8 mouse cellular contexts compared by ENCODE assay signal in genomic region chr15:80254847-80255645, GRCm38 (mm10). TPM values are rescaled to one million over a fixed set of nuclear protein-coding genes. Genes with fewer than 3 reads are reported as not detected.
DNase-seq lines count a peak whose midpoint lies in the region; ATAC-seq and TF ChIP-seq lines count a peak whose summit lies in the region.

Atf4 (plus strand) TSS chr15:80255184.

- H3K4me2 ChIP-seq in embryonic facial prominence, embryonic 15.5 days (replicated peaks) = peak within 1 kb of the TSS; percentile 84
- peak within 1 kb of the TSS; percentile 91 for H3K4me2 ChIP-seq in limb, embryonic 14.5 days (replicated peaks; ENCODE audit: low read depth, low read length, severe bottlenecking)
- peak within 1 kb of the TSS; percentile 95 for H3K4me2 ChIP-seq in midbrain, postnatal 0 days (ENCODE audit: low read depth, low read length, poor library complexity, severe bottlenecking)

- under 1% methylated on average over 62 of the region's 62 CpGs for WGBS in bone marrow, adult 2 months
- 0% methylated on average over 62 of the region's 62 CpGs for WGBS in embryonic facial prominence, embryonic 15.5 days
- under 1% methylated on average over 58 of the region's 62 CpGs for WGBS in limb, embryonic 14.5 days
- under 1% methylated on average over 61 of the region's 62 CpGs for WGBS in midbrain, postnatal 0 days

- H3K4me3 ChIP-seq in bone marrow, adult 2 months (replicated peaks; ENCODE audit: control insufficient read depth, low read depth, low read length) = peak within 1 kb of the TSS; percentile 91
- peak within 1 kb of the TSS; percentile 98 for H3K4me3 ChIP-seq in embryonic facial prominence, embryonic 15.5 days (replicated peaks)
- peak within 1 kb of the TSS; percentile 97 for H3K4me3 ChIP-seq in limb, embryonic 14.5 days (replicated peaks; ENCODE audit: low read length)
- peak within 1 kb of the TSS; percentile 90 for H3K4me3 ChIP-seq in midbrain, postnatal 0 days (ENCODE audit: low read depth, low read length)

- TF ChIP-seq POLR2A in bone marrow, adult 2 months (IDR thresholded peaks at IDR 0.05; ENCODE audit: borderline replicate concordance, control insufficient read depth, low read depth, low read length) = peak; percentile 100
- TF ChIP-seq POLR2A in limb, embryonic 14.5 days (IDR thresholded peaks at IDR 0.05; ENCODE audit: borderline replicate concordance, extremely low read depth, insufficient read depth, insufficient read length) = peak; percentile 100

- peaks cover 1% of the 10 kb centered on the region; the same call in 1 of the 2 replicates for H3K4me1 ChIP-seq in bone marrow, adult 2 months (ENCODE audit: control insufficient read depth, insufficient read depth, low read length)
- peaks cover 45% of the 10 kb centered on the region for H3K4me1 ChIP-seq in embryonic facial prominence, embryonic 15.5 days
- peaks cover 30% of the 10 kb centered on the region for H3K4me1 ChIP-seq in limb, embryonic 14.5 days (ENCODE audit: control insufficient read depth, insufficient read depth, low read length)
- peaks cover 6% of the 10 kb centered on the region; the same call in 1 of the 2 replicates for H3K4me1 ChIP-seq in midbrain, postnatal 0 days (ENCODE audit: insufficient read depth, low read length)

- peaks cover 48% of the 10 kb centered on the region for H3K36me3 ChIP-seq in embryonic facial prominence, embryonic 15.5 days
- H3K36me3 ChIP-seq in limb, embryonic 14.5 days (ENCODE audit: control insufficient read depth, insufficient read depth, low read length) = peaks cover 61% of the 10 kb centered on the region
- peaks cover 44% of the 10 kb centered on the region for H3K36me3 ChIP-seq in midbrain, postnatal 0 days (ENCODE audit: insufficient read depth, low read length)

- DNase-seq in 416B (ENCODE audit: low read depth) = peak; percentile 100
- DNase-seq in heart, adult 8-10 months (ENCODE audit: low spot score) = peak; percentile 98
- DNase-seq in kidney, adult 9 months = peak; percentile 99
- DNase-seq in limb, embryonic 14.5 days (ENCODE audit: low spot score) = peak; percentile 99
- peak; percentile 100 for DNase-seq in midbrain, postnatal 0 days (ENCODE audit: low spot score)
- DNase-seq in spleen, postnatal 14 days (ENCODE audit: low spot score in 2 of 2) = peak; percentile 90 to 93

- TF ChIP-seq CTCF in bone marrow, adult 2 months (IDR thresholded peaks at IDR 0.05; ENCODE audit: control insufficient read depth, insufficient read depth, low read length) = 0 out of 2 replicates have a peak, but pooled peaks have one; percentile 12
- TF ChIP-seq CTCF in midbrain, postnatal 0 days (IDR thresholded peaks at IDR 0.05) = no peak; the same call in 1 of the 2 replicates

- peak within 1 kb of the TSS; percentile 98 for H3K27ac ChIP-seq in bone marrow, adult 2 months (ENCODE audit: control insufficient read depth, insufficient read depth, low read depth, low read length, poor library complexity)
- H3K27ac ChIP-seq in embryonic facial prominence, embryonic 15.5 days (replicated peaks) = peak within 1 kb of the TSS; percentile 100
- H3K27ac ChIP-seq in limb, embryonic 14.5 days (replicated peaks; ENCODE audit: low read depth, low read length) = peak within 1 kb of the TSS; percentile 96
- H3K27ac ChIP-seq in midbrain, postnatal 0 days (ENCODE audit: low read depth, low read length) = peak within 1 kb of the TSS; percentile 99

- ATAC-seq in embryonic facial prominence, embryonic 15.5 days (ENCODE audit: insufficient number of reproducible peaks, low FRiP score, low TSS enrichment, low read depth) = peak; percentile 95
- ATAC-seq in limb, embryonic 14.5 days (ENCODE audit: low FRiP score, low read depth) = peak; percentile 92
- ATAC-seq in midbrain, postnatal 0 days (ENCODE audit: low FRiP score) = peak; percentile 95

- H3K27me3 ChIP-seq in embryonic facial prominence, embryonic 15.5 days = no peaks in the 10 kb centered on the region
- H3K27me3 ChIP-seq in limb, embryonic 14.5 days (ENCODE audit: control insufficient read depth, insufficient read depth, low read length) = no peaks in the 10 kb centered on the region
- H3K27me3 ChIP-seq in midbrain, postnatal 0 days (ENCODE audit: insufficient read depth, low read length) = no peaks in the 10 kb centered on the region

- no peaks in the 10 kb centered on the region for H3K9me3 ChIP-seq in embryonic facial prominence, embryonic 15.5 days (replicated peaks)
- H3K9me3 ChIP-seq in limb, embryonic 14.5 days (ENCODE audit: control insufficient read depth, low read length) = no peaks in the 10 kb centered on the region
- no peaks in the 10 kb centered on the region for H3K9me3 ChIP-seq in midbrain, postnatal 0 days (ENCODE audit: low read length)

- H3K9ac ChIP-seq in embryonic facial prominence, embryonic 15.5 days = peak within 1 kb of the TSS; percentile 100
- peak within 1 kb of the TSS; percentile 99 for H3K9ac ChIP-seq in limb, embryonic 14.5 days (ENCODE audit: low read depth, low read length, severe bottlenecking)
- peak within 1 kb of the TSS; percentile 100 for H3K9ac ChIP-seq in midbrain, postnatal 0 days (replicated peaks; ENCODE audit: low read length, poor library complexity, severe bottlenecking)

RNA-seq across cellular contexts. Expression of gene Atf4, which starts in this region (rescaled TPM):
- 248 and 280 TPM in 2 replicates for polyA plus RNA-seq in bone marrow, adult 2 months (2011; ENCODE audit: insufficient read depth, insufficient read length, low replicate concordance, missing spikeins)
- polyA plus RNA-seq in embryonic facial prominence, embryonic 15.5 days (2015; fragmentation: Nextera tagmentation; extraction: Ambion mirVana) = 141 and 145 TPM in 2 replicates
- total RNA-seq in heart, adult 8-10 months (2022) = 10 to 100 TPM; 42.9 to 76.3 (median 65.9) TPM
- 319 and 398 TPM in 2 replicates for polyA plus RNA-seq in limb, embryonic 14.5 days (2012; rRNA removed)
- polyA plus RNA-seq in limb, embryonic 14.5 days (2014; fragmentation: Nextera tagmentation; extraction: Ambion mirVana) = 124 and 141 TPM in 2 replicates
- total RNA-seq in midbrain, postnatal 0 days (2014; rRNA removed) = 151 and 168 TPM in 2 replicates
- polyA plus RNA-seq in midbrain, postnatal 0 days (2015; fragmentation: Nextera tagmentation; extraction: Ambion mirVana) = 107 and 110 TPM in 2 replicates

Comparison
In these comparisons a context has a peak if more than half of its experiments do, and no peak if none do; other contexts are left out.
1. Peak in every context shown above with its lines: DNase-seq, ATAC-seq, H3K4me3 ChIP-seq and H3K27ac ChIP-seq.